Mouse (Mus musculus) liver, embryonic 11.5 days (tissue): ENCODE results near the gene Cldnd2. TPM values are rescaled to one million over a fixed set of nuclear protein-coding genes. Genes with fewer than 3 reads are reported as not detected.

Experiments used
- microRNA-seq: library from miRNA; unstranded; fragments of <30 nt; microRNA quantifications from one replicate; pipeline ENCODE4, GENCODE M21; 2017; ENCODE audit warnings: borderline number of aligned reads
- polyA plus RNA-seq: library from polyadenylated mRNA; unstranded; fragments of >200 nt; fragmentation: Nextera tagmentation; extraction: Ambion mirVana; gene quantifications from 2 replicates; pipeline ENCODE4 v1.2.1, GENCODE M21; 2014

Gene Cldnd2
- polyA plus RNA-seq, 1 experiment from 2014 or later, result not detected

Small RNAs within 50 kb of the gene (microRNA-seq; reads per million reads assigned to microRNA genes)
- gene Mir7051, result 2.1 reads per million

Other genes with a start within 250 kb of the Cldnd2 start
- 10.4 and 14.1 TPM in 2 replicates for gene Zfp715, start 127.5 kb upstream of the Cldnd2 start, polyA plus RNA-seq
- gene Siglecf, start 89.4 kb upstream of the Cldnd2 start, polyA plus RNA-seq, result 2.7 and 2.9 TPM in 2 replicates
- 0.34 and 0.47 TPM in 2 replicates for gene Siglecg, start 32.6 kb upstream of the Cldnd2 start, polyA plus RNA-seq
- gene Lim2, start 13.1 kb upstream of the Cldnd2 start, polyA plus RNA-seq, result 0.10 TPM in 1 of 2 replicates, not detected in the other
- 3.5 and 3.8 TPM in 2 replicates for gene Nkg7, start 3.7 kb upstream of the Cldnd2 start, polyA plus RNA-seq
- gene Etfb, start 3.3 kb downstream of the Cldnd2 start, polyA plus RNA-seq, result 369 and 378 TPM in 2 replicates
- gene Gm45233, start 3.3 kb downstream of the Cldnd2 start, polyA plus RNA-seq, result 0.37 TPM in 1 of 2 replicates, not detected in the other
- gene Vsig10l, start 22.4 kb downstream of the Cldnd2 start, polyA plus RNA-seq, result 1.1 and 1.9 TPM in 2 replicates
- 0.16 and 0.25 TPM in 2 replicates for gene Iglon5, start 49.3 kb downstream of the Cldnd2 start, polyA plus RNA-seq
- not detected in 2 replicates for gene 4931406B18Rik, start 65.2 kb downstream of the Cldnd2 start, polyA plus RNA-seq
- gene Cd33, start 103.6 kb downstream of the Cldnd2 start, polyA plus RNA-seq, result 1.3 and 1.6 TPM in 2 replicates
- 0.97 and 1.1 TPM in 2 replicates for gene Zfp658, start 121.5 kb downstream of the Cldnd2 start, polyA plus RNA-seq
- 7.0 and 9.1 TPM in 2 replicates for gene Zfp719, start 138.8 kb downstream of the Cldnd2 start, polyA plus RNA-seq
- gene Zfp819, start 166.4 kb downstream of the Cldnd2 start, polyA plus RNA-seq, result 0.07 and 0.16 TPM in 2 replicates
- gene Ceacam18, start 193.9 kb downstream of the Cldnd2 start, polyA plus RNA-seq, result not detected in 2 replicates
- gene Siglece, start 219.4 kb downstream of the Cldnd2 start, polyA plus RNA-seq, result 0.79 and 0.90 TPM in 2 replicates
- gene Ctu1, start 231.2 kb downstream of the Cldnd2 start, polyA plus RNA-seq, result 7.5 and 8.7 TPM in 2 replicates
- 0.18 TPM in 1 of 2 replicates, not detected in the other for gene Klk14, start 249.6 kb downstream of the Cldnd2 start, polyA plus RNA-seq